Comparison of ENCODE assay signal across 7 mouse cellular contexts in genomic region chr13:98016923-98017588, GRCm38 (mm10).
DNase-seq lines count a peak whose midpoint lies in the region; ATAC-seq lines count a peak whose summit lies in the region.

No protein-coding gene starts in this region.

- peak overlapping the region; percentile 76 for H3K4me2 ChIP-seq in hindbrain, embryonic 15.5 days
- peak overlapping the region; percentile 86 for H3K4me2 ChIP-seq in neural tube, embryonic 11.5 days (ENCODE audit: low read depth)

- 12% methylated on average over 12 of the region's 12 CpGs for WGBS in hindbrain, embryonic 15.5 days
- WGBS in neural tube, embryonic 11.5 days, result 22% methylated on average over 12 of the region's 12 CpGs

- peaks cover 22% of the 10 kb centered on the region; the same call in 1 of the 2 replicates for H3K4me1 ChIP-seq in hindbrain, embryonic 15.5 days (replicated peaks)
- H3K4me1 ChIP-seq in neural tube, embryonic 11.5 days (ENCODE audit: control insufficient read depth, insufficient read depth, low read length), result 0 out of 2 replicates have a peak, but pooled peaks cover 3% of the 10 kb centered on the region

- peak; percentile 43 for DNase-seq in ZHBTc4 (ENCODE audit: low read depth, low spot score)
- peak; percentile 33 for DNase-seq in embryo, embryonic 9.5 days (ENCODE audit: extremely low spot score)
- DNase-seq in left cerebral cortex, postnatal 4 days, result peak; percentile 13
- DNase-seq in neural tube, embryonic 11.5 days (ENCODE audit: low spot score), result peak; percentile 35
- DNase-seq in adrenal gland, adult 8-10 months, result no peak
- no peak for DNase-seq in spleen, postnatal 14 days (ENCODE audit: low spot score in 2 of 2)

- H3K9ac ChIP-seq in hindbrain, embryonic 15.5 days, result peak overlapping the region; percentile 58
- peak overlapping the region; percentile 61; the same call in 1 of the 2 replicates for H3K9ac ChIP-seq in neural tube, embryonic 11.5 days (ENCODE audit: low read length)

- intact Hi-C loops in left cerebral cortex, postnatal 4 days (cut with DNase I), result no loop called here

- no peaks in the 10 kb centered on the region for H3K9me3 ChIP-seq in hindbrain, embryonic 15.5 days
- no peaks in the 10 kb centered on the region for H3K9me3 ChIP-seq in neural tube, embryonic 11.5 days (ENCODE audit: control insufficient read depth, low read length)

- H3K27ac ChIP-seq in hindbrain, embryonic 15.5 days (replicated peaks), result peak overlapping the region; percentile 80
- H3K27ac ChIP-seq in neural tube, embryonic 11.5 days (ENCODE audit: low read depth, low read length), result no peak overlapping the region

- ATAC-seq in hindbrain, embryonic 15.5 days (ENCODE audit: low FRiP score, low read depth), result peak; percentile 83
- no peak; the same call in 1 of the 2 replicates for ATAC-seq in neural tube, embryonic 11.5 days (ENCODE audit: insufficient read depth, low FRiP score, low TSS enrichment)

- peak overlapping the region; percentile 46 for H3K4me3 ChIP-seq in hindbrain, embryonic 15.5 days
- peak overlapping the region; percentile 38 for H3K4me3 ChIP-seq in neural tube, embryonic 11.5 days (ENCODE audit: low read depth, low read length)

- no peaks in the 10 kb centered on the region for H3K36me3 ChIP-seq in hindbrain, embryonic 15.5 days
- H3K36me3 ChIP-seq in neural tube, embryonic 11.5 days (ENCODE audit: control insufficient read depth, insufficient read depth, low read length), result no peaks in the 10 kb centered on the region

- H3K27me3 ChIP-seq in hindbrain, embryonic 15.5 days, result no peaks in the 10 kb centered on the region
- peaks cover 3% of the 10 kb centered on the region; the same call in 1 of the 2 replicates for H3K27me3 ChIP-seq in neural tube, embryonic 11.5 days (ENCODE audit: control insufficient read depth, insufficient read depth, low read length)

Comparison
In these comparisons a context has a peak if more than half of its experiments do, and no peak if none do; other contexts are left out.
1. DNase-seq: peak in ZHBTc4 (single experiment), embryo, embryonic 9.5 days (single experiment), left cerebral cortex, postnatal 4 days (single experiment) and neural tube, embryonic 11.5 days (single experiment); none in adrenal gland, adult 8-10 months (single experiment) and spleen, postnatal 14 days (0 of 2).